Mouse (Mus musculus): ENCODE measurements at regions not wholly inside any gene's neighbourhood (a gene's known extent, or its start where the extent isn't known, plus 50 kb on each side); places are given as distances from the start of the nearest gene placed in this dataset.
"Not testable (repeated sequence)": the region's sequence is repeated elsewhere in the genome, so short reads cannot be mapped to it uniquely, and the experiment has no call there.

DNA sequence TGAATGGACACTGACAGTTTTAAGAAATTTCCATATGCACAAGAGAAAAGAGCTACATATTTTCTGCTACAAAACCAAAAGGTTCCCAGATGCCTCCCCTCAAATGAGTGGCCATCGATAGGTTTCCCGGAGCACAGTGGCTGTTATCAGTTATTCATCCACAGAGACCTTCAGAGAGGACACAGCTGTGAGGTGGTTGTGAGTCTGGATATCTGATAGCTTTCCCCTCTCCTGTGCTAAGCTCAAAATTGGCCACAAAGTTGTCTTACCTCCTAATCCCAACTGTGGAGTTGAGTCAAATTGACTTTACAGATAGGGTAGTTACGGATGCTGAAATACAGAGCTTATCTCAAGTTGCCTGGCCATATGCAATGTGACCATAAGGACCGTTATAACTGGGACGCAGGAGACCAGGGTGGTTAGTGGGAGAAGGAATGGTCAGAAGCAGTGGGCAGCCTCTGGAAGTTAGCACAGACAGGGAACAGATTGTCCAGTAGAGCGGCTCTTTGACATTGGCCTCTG is 93.3 kb upstream of the Zfp706 start:
- no peak for ATAC-seq

DNA sequence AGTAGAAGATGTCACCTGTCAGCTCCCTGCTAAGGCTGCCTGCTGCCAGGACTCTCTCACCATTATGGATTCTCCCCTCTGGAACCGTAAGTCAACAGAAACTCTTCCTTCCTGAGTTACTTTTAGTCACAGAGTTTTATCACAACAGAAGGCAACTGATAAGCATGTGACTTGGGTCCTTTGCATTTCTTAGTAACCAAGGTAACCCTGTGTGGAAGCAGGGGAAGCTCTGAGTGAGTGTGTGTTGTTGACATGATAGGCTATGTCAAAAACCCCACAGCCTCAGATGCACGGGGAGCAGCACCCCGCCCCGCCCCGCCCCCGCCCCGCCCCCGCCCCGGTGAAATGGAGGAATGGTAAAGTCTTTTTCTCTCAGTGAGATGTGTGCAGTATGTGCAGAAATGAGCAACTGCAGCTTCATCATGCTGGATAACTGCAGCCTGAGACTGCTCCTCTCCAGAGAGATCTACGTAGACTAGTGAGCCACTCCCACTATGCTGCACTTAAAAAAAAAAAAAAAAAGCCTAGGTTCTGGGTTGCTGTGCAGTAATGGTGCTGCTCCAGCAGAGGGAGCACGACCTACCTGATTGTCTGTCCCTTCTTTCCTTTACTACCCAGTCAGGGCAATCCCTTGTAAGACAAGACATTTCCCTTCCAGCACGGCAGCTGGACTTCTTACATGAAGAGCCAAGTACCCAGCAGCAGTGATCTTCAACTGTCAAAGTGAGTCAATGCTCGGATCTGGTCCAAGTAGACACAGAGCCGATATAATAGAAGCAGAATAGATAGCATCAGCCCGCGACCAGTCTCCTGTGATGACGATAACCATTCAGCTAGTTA is 92.6 kb upstream of the Zfp706 start:
- ATAC-seq = peak; percentile 76

DNA sequence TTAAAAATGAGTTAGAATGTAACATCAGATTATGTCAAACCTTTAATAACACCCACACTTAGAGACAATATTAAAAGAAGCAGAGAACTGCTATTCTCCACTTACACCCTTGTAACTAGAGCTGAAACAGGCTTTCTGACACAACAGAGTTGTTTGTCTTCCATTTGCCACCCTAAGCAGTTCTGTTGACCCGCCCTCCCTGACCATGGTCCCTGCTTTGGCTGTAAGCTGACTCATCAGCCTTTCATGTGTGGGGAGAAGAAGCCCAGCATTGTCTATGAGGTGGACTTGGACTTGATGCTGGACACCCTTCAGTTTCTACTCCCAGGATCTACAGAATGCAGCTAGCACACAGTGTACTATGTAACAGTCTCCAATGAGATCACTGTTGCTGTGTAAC is 91.6 kb upstream of the Zfp706 start:
- ATAC-seq = no peak

DNA sequence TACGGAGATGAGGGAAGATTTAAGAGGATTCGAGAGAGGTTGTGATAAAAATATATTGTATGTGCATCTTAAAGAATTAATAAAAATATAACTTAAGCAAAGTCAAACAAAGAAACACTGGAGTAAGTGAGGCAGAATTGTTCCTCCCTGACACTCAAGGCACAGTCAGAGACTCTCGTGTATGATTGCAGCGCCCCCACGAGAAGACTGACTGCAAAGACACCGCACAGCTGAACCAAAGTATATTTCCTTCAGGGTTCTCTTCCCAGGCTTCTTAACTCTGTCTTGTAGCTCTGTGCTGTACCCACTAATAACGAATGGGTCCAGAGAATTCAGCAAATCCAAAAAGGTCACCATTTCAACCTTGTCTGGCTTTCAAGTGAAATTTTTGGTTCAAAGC is 89.9 kb upstream of the Zfp706 start:
- no peak for ATAC-seq

DNA sequence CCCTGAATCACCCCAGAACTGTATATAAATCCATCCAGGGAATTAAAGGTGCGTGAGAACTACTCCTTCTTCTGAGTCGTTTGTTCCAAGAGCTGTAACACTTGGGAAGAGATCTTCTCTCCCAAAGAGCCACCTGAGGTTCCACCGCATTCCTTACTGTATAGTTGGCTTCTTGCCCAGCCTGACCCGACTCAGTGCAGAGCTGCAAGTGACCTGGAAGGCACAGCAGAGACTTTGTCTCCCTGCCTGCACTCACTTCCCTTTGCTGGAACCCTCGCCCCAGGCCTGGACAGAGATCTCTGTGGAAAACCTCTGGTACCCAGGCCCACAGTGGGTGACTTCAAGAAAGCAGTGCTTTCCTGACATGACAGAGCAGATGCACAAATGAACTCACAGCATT is 83.6 kb upstream of the Zfp706 start:
- not testable (repeated sequence) for ATAC-seq

DNA sequence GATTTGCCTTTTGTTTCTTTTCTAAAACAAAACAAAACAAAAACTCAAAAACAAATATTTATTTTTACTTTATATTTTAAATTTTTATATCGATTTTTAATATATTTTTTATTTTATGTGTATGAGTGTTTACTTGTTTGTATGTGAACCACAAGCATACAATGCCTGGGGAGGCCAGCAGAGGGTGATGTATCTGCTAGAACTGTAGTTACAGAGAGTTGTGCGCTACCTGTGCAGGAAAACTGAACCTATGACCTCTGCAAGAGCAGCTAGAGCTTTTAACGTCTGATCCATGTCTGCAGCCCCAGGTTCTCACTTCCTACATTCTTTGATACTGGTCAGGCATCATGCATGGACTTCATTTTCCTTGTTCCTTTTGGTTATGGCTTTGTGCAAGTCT is 76.2 kb upstream of the Zfp706 start:
- no peak for ATAC-seq

DNA sequence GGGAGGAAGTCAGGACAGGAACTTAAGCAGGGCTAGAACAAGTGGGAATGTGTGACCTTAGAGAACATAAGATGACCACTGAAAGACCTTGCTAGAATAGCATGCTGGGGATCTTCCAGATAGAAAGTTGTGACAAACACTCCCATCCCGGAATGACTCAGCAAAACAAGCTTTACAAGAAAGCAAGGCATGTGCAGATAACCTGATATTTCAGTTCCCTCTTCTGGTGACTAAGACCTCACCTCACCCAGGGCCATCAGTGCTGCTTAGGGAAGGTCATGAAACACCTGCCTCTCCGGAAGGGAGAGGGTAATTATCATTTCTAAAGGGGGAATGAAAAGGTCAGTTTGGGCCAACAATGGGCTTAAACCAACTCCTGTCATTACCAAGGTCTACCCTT is 74.3 kb upstream of the Zfp706 start:
- no peak for ATAC-seq

DNA sequence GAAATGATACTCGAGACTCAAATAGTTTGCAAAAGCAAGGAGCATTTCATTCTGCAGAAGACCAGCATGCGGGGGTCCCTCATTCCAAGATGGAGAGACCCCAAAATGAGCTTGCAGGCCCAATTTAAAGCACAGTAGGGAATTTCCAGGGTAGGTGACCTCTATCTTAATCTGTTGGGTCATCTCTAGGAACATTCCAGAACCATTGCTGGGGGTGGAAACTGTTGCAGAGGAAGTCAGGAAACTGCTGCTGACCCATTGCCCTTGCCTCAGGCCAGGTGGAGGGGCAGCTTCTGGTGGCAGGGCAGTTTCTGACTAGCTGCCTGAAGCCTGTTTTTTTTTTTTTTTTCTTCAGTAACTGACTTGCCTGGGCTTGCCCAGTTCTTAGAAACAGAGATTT is 73.4 kb upstream of the Zfp706 start:
- ATAC-seq = no peak

DNA sequence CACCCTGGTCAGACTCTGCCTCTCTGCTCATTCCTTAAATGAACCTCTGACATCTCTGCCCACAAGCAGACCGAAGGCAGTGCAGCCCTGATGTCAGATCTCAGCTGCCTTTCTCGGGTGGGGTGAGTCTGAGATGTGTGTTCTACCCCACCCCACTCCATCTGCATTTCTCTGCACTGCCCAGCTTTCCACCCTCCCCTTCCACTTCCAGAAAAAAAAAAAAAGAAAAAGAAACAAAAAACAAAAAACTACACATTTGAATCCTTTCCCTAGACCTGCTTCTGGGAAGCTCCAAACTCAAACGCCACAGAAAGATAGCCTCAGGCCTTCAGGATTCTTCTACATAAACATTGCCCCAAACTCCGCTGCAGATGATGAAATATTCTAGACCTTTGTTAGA is 72.8 kb upstream of the Zfp706 start:
- ATAC-seq = no peak

DNA sequence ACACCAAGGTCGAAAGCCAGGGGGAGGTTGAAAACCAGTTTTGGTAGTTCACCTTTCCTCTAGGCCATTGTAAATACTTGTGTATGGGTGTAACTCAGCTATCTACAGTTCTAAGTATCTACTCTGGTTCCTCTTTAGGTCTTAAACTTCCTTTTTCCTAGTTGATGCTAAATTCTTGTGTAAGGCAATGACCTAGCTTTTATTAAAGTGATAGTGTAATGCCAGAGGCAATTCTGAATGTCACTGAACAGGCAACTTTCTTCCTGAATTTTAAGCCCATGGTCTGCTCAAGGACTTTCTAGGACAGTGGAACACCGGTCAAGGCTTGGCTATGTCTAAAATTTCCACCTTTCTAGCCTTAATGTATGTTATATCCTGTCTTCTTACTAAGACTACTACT is 66.6 kb upstream of the Zfp706 start:
- ATAC-seq = not testable (repeated sequence)

DNA sequence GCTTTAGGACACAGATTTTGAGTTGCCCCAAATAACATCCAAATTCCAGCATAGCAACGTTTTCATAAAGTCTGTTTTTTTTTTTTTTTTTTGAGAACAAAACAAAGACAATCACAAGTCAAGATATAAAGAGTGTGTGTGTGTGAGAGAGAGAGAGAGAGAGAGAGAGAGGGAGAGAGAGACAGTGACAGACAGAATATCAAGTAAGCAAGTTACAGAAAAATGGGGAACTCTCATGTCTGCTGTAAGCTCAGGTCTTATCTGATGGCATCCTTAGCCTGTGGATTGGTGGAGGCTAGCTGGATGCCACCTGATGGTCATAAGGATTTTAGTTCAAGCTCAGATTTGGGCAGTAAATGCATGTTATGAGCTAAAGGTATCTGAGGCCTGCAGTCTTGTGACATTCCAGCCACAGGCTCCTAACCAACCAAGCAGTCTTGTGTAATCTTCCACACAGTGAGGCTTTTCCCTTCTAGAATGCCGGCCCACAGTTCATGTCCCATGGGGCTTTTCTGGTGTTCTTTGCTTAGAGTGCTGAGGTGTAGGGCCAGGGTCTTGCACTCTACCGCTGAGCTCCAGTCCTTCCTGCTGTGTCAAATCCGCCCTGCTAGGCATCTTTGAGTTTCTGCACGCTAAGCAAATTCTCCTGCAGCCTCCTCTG is 64.8 kb upstream of the Zfp706 start:
- ATAC-seq = no peak

DNA sequence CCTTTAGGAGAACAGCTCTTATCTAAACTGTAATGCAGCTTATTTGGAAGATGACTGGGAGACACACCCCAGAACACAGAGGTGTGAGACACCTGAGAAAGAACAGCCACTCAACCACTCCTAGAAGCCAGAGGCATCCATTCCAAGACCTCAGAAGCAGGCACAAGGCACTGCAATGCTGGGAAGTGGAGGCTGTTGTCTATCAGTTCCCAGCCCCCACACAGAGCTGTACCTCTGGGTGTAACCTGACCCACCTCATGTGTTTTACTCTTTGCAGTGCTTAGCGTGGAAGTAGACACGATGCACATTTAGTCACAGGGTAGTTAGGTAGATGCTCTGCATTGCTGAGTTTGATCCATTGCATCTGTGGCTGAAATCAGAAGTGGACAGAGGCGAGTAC is 62.6 kb upstream of the Zfp706 start:
- ATAC-seq = no peak

DNA sequence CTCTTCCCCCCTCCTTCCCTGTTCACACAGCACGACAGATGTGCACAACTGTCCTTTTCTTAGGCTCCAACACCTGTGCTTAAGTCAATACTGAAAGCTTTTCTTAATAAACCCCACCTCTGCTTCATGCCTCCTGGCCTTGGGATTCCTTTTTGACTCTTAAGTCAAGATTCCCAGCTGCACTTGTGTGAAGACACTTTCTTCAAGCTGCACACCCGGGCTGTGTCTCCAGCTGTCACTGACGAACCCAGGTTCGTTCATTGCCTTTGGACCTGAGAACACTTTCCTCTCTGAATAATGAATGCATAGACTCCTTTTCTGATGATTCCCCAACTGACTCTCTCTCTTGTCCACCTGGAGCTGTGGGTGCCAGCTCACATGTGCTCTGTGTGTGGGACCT is 59.8 kb upstream of the Zfp706 start:
- ATAC-seq = no peak

DNA sequence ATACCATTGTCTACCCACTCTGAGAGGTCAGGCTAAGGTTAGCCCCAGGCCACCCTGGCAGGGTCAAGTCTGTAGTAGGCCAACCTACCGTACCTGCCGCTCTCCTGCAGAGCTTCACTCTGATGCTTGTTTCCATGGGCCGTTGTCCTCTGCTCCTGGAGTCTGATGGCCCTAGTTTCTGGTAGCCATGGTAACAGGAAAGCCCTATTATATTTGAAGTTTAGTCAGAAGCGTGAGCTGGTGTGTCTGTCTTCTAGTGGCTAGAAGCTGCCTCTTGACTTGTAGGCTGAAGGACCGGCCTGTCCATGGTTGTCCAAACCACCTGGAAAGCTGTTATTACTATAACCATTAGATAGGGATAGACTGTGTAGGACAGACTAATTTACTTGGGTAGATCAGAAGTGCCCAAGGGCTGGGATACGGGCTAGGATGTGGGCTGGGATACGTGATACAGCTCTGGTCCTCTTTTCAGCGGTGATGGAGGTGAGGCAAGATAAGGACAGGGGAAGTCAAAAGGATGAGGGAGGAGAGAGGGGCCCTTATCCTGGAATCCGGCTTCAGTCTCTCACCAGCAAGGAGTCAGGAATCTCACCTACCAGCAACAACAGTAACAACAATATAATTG is 58.5 kb upstream of the Zfp706 start:
- no peak for ATAC-seq

DNA sequence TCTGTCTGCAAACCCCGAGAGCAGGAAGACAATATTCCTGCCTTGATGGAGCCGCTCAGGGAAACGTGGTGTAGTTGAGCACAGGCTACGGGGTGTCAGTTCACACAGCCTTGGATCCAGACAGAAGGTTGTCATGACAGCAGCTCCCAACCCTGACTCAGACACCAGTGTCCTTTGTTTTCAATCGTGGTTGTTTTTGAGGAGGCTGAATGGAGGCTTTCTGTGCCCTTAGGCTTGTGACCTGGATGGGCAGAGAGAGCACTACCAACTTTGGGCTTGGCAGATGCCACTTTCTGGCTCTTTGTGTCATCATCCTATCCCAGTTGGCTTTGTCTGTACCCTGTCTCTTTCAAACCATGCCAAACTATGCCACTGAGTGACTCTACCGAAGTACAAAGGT is 57.8 kb upstream of the Zfp706 start:
- no peak for ATAC-seq

DNA sequence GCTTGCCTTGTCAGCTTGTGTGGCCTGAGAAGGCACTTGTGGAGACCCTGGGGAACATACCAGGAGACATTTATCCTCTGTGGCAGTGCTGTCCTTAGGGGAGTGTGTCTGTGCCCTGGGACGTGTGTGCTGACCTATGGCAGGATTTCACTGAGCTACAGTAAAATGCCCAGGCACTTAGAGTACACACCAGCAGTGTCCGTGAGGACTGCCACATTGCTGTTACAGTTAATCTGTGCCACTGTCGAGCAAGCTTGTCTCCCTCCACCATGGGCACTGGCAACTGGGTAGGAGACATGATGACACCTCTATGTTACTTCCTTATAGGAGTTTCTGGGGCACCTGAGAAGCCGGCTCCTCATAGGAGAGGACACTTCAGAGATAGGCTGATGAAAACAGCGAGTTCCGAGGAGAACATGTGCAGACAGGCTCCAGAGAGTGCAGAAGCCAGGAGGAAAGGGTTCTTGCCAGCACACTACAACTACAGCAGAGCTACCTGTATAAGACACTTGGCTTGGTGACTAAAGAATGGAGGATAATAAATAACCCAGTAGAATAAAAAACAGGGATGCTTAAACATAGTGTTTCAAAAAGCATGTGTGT is 56.3 kb upstream of the Zfp706 start:
- ATAC-seq = no peak

DNA sequence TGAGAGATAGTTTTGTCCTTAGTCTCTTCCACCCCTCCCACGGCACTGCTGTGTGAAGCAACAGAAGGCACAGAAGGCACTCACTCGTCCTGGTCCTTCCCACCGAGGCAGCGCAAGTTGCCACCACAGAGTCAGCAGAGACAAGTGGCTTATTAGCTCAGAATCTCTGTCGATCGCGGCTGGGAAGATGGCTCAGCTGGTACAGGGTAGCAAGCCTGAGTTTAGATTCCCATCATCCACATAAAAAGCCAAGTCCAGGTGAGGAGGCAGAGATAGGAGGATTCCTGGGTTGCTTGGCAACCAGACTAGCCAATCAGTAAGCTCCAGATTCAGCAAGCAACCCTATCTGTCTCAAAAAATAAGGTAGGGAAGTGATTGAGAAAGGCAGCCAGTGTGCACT is 55.0 kb upstream of the Zfp706 start:
- no peak for ATAC-seq

DNA sequence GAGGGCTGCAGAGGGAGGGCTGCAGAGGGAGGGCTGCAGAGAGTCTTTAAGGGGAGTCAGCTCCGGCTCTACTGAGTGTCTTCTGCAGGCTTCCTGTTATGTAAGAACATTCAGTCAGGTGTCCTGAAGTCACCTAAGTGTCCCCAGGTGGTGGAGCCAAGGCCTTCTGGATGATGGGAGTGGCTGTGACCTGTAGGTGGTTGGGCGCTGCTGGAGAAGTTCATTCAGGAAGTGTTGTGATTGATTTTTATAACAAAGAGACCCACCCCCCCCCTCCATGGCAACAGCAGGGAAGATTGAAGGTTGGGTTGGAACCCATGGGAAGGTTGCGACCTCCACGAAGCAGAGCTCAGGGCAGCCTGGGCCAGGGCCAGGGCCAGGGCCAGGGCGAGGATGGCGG is 53.9 kb upstream of the Zfp706 start:
- ATAC-seq = no peak

DNA sequence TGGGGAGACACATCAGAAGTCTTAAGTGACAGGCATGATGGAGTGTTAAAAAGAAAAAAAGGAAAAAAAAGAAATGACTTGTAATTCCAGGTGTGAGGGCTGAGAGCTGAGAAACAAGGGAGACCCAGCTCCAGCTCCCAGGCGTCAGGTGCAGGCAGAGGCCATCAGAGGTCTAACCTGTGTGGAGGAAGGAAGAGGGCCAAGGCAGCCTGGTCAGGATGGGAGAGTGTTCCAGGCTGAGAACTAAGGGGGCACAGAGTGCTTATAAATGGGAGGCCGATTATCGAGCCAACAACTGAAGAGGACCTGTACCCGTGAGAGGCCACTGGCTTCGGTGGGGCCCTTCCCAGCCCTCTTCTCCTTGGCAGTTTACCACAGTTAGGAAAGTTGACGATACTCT is 53.3 kb upstream of the Zfp706 start:
- ATAC-seq = no peak
